Mouse (Mus musculus) kidney, postnatal 14 days (tissue): ENCODE results near the gene Map1lc3a.
A peak's percentile ranks its signal among the peaks of the same experiment; 100 is the strongest.

ENCODE experiments used
- DNase-seq: peaks from one replicate; pipeline ENCODE4 v3.0.0; 2022; ENCODE audit warnings: mixed read lengths

Map1lc3a gene

DNA sequence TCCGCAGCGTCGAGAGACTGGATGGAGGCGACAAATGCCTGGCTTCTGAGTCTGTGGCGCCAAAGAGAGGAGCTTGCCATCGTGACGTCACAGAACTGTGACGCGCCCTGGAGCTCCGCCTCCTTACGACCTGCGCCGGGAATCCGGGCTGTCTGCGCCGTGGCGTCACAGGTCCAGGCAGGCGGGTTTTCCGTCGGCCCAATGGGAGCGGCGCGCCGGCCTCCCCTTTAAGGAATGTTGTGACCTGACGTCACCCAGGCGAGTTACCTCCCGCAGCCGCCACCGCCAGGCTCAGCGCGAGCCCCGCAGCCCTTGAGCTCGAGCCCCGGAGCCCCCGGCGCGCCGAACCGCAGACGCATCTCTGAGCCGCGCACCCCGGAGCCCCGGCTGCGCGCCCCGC lies at the start of gene Map1lc3a:
Gene Map1lc3a (plus strand): TSS at position 103 of the 400 bp plus-strand sequence.
- DNase-seq, result peak; percentile 98

DNA sequence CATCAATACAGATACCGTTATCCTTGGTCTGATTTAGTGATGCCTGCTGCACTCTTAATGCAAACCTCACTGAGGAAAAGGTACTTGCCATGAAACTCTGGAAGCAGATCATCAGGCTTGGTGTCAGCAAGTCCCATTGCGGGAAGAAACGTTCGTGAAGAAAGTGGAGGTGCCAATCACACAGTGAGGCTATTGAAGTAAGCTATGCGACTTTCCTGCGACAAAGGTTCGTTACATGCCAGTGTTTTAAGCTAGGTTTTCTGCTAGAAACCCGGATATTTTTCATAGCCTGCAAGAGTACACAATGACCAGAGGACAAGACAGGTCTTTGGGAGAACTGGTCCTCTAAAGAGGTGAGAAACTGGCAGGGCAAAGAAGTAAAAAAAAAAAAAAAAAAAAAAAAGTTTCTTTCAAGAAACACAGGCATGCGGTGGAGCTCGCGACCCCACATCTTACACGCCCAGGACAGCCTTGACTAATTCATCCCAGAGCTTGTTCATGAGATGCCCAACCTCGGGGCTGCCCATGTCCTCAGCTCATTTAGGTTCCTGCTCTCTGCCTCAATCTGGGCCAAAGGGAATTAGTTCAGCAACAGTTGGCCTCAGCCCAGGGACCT lies 40.2 kb upstream of the Map1lc3a start:
- DNase-seq, result no peak

DNA sequence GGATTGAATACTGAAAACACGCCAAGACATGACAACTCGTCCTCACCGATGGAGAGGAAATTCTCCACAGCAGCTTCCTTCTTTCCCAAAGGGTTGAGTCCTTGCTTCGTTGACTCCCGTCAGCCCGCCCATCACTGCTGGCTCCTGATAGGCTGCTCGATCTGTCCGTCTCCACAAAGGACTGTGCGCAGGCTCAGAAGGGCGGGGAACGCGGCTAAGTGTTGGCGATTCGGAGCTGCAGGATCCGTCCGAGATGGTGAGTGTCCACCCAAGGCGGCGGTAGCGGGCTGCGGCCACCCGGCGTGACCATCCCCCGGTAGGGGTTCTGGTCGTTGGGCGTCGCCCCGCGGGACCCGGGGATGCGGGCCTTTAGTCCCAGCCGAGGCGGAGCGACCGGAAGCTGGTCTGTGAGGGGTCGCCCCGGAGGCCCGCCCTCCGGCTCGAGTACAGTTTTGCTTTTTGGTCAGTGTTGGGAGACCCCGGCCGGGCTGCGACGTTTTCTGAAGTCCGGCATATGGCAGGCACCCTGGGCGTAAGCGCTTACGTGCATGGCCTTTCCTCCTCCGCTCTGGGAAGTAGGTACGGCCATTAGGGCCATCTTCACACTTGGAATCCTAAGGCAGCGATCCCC lies 39.6 kb upstream of the Map1lc3a start, which contains the start of gene Dynlrb1:
Gene Dynlrb1 (plus strand): TSS at position 172 of the 631 bp plus-strand sequence.
- DNase-seq, result peak; percentile 99

- no peak for DNase-seq
Measured at GRCm38 (mm10) chr2:155237276-155237675, 38.8 kb upstream of the Map1lc3a start.

DNA sequence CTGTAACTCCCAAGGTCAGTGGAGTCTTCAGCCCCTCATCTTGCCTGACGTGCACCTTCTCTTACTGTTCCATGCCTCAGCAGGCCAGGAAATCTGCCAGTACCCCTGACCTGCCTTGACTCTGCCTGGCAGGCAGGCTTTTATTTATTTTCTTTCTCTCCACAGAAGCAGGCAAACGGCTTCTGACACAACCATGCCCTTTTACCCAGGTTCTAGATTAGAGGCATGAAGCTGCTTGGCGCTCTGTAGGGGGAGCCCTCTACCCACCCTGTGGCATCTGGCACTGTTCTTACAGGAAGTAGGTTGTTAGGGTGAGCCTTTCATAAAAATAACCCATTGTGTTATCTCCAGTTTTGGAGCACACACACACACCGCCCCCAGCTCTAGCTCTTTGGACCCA lies 35.2 kb upstream of the Map1lc3a start:
- DNase-seq, result peak; percentile 33

DNA sequence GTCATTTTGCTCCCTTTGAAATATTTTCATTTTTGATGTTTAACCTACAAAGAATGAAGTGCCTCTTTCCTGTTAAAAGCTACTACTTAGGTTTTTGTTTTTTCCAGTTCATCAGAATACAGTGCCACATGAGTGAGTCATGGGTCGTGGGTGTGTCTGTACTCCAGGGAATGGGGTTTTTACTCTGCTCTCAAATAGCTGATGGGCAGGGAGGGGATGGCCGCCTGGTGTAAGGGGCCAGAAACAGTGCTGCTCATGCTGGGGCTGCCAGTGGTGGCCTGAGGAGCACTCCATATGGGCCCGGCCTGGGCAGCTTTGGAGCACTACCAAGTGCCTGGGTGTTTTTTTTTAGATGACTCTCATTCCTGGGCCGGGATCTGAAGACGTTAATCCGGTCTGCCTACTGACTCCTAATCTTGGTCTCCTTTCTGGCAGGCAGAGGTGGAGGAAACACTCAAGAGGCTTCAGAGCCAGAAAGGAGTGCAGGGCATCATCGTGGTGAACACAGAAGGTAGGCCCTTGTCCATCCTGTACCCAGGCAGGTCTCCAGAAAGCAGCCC lies 33.7 kb upstream of the Map1lc3a start:
- no peak for DNase-seq

GRCm38 (mm10) chr2:155246231-155246630 lies 29.9 kb upstream of the Map1lc3a start:
- DNase-seq, result no peak

- no peak for DNase-seq
Measured at GRCm38 (mm10) chr2:155248206-155248605, 27.9 kb upstream of the Map1lc3a start.

GRCm38 (mm10) chr2:155248718-155249117 lies 27.4 kb upstream of the Map1lc3a start:
- no peak for DNase-seq

DNA sequence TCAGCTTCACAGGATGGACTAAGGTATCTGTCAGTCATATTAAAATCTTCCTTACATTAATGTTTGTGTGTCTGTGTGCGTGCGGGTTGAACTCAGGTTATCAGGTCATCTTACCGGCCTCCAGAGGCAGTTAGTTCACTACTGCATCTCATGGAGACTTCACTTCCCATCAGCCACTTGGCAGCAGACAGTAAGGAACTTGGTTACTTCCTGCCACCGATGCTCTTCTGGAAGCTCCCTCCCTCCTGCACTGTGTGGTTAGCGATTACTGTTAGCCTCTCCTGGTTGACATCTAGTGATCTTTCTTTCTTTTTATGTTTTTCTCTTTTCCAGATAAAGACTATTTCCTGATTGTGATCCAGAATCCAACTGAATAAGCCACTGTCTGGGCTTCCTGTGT lies 26.5 kb upstream of the Map1lc3a start:
- DNase-seq, result no peak

GRCm38 (mm10) chr2:155265526-155265925 lies 10.6 kb upstream of the Map1lc3a start:
- no peak for DNase-seq

GRCm38 (mm10) chr2:155266896-155267295 lies 9.2 kb upstream of the Map1lc3a start:
- no peak for DNase-seq

- no peak for DNase-seq
Measured at GRCm38 (mm10) chr2:155271957-155272356, 4.1 kb upstream of the Map1lc3a start.

- DNase-seq, result no peak
Measured at GRCm38 (mm10) chr2:155272396-155273170, 3.5 kb upstream of the Map1lc3a start.

- no peak for DNase-seq
Measured at GRCm38 (mm10) chr2:155273603-155274002, 2.5 kb upstream of the Map1lc3a start.

GRCm38 (mm10) chr2:155276621-155277175 lies 601 bp downstream of the Map1lc3a start:
- peak; percentile 80 for DNase-seq

DNA sequence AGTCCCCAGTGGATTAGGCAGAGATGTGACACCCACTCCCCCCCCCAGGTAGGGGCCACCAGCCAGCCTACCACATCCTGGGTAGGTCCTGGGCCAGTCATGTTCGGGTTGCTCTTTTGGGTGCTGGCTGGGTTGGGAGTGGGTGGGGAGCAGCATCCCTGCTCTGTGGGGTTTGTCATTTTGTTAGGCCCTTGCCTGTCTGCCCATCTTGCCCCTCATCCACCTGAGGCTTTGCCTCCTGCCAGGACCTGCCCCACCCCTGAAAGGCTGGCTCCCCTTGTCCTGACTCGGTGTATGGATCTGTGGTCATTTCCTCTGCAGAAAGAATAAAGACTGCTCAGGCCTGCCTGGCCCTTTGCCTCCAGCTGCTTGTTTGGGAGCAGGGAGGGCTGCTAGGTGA lies 1.6 kb downstream of the Map1lc3a start:
- no peak for DNase-seq

GRCm38 (mm10) chr2:155278361-155278760 lies 2.3 kb downstream of the Map1lc3a start:
- no peak for DNase-seq

DNA sequence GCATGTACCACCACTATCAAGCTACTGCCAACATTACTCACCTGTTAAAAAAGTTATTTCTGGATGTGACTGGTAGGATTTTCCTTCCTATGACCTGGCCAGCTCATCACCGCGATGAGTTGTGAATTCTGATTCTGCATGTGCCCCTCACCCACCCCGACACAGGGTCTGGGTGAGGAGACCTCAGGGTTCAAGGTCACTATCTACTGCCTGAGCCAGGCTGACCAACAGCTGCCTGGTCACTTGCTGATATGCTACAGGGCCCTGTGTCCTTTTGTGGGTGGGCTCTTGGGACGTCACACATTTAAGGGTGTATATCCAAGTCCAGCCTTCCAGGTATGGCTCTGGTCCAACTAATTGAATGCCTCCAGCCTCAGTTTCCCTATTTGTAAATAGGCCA lies 3.1 kb downstream of the Map1lc3a start:
- no peak for DNase-seq

GRCm38 (mm10) chr2:155280116-155280515 lies 4.0 kb downstream of the Map1lc3a start:
- DNase-seq, result no peak

DNA sequence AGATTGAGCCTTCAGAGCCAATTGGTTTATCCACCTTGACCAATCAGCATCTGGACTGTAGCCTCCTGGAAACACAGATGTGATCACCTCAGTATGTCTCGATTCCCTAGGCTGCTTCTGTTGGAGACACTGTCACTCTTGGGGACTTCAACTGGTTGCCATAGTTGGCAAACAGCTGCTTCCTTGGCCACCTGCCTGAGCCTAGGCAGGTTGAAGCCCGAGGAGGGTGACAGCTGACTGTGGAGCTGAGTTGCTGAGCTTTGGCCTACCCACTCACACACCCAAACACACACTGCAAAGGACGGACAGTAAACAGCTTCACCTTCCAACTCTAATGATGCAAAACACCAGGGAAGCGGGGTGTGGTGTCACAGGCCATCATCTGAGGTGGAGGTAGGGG lies 7.7 kb downstream of the Map1lc3a start:
- no peak for DNase-seq

- DNase-seq, result no peak
Measured at GRCm38 (mm10) chr2:155284647-155285046, 8.6 kb downstream of the Map1lc3a start.

DNA sequence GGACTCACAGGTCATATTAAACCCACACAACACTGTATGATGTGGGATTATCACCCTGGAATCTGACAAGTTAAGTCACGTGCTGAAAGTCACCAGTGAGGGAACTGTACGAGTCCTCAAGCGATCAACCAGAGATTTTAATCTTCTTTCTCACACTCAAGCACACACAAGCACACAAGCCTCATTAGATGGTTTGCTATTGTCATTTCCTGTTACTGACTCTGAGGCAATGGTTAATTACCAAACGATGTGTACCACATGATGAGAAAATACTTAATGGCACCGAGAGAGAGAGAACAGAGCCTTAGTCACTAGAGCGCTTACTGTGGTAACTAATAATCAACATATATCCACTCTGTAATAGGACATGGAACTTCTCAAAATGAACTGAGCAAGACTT lies 9.6 kb downstream of the Map1lc3a start:
- DNase-seq, result no peak
